Mouse (Mus musculus) right cerebral cortex, postnatal 10 days (tissue): ENCODE results near the gene Wnt16.
"Not testable (repeated sequence)": the region's sequence is repeated elsewhere in the genome, so short reads cannot be mapped to it uniquely, and the experiment has no call there.

Experiments
- DNase-seq, 2 experiments: peaks; one replicate each; pipeline ENCODE4 v3.0.0; 2021; ENCODE audit warnings: low spot score in 2 of 2

Wnt16 gene

GRCm38 (mm10) chr6:22288004-22288736, at the start of gene Wnt16:
Gene Wnt16, plus strand, starts transcription at chr6:22288227.
- DNase-seq: peak; percentile 47 to 54

- no peak for DNase-seq
Observed at GRCm38 (mm10) chr6:22243321-22243720, 44.7 kb upstream of the Wnt16 start.

GRCm38 (mm10) chr6:22246696-22247095, 41.3 kb upstream of the Wnt16 start:
- no peak for DNase-seq

- DNase-seq: no peak
Observed at GRCm38 (mm10) chr6:22258784-22259183, 29.2 kb upstream of the Wnt16 start.

GRCm38 (mm10) chr6:22262519-22262918, 25.5 kb upstream of the Wnt16 start:
- DNase-seq: no peak

GRCm38 (mm10) chr6:22264094-22264493, 23.9 kb upstream of the Wnt16 start:
- not testable (repeated sequence) for DNase-seq

GRCm38 (mm10) chr6:22266018-22266417, 22.0 kb upstream of the Wnt16 start:
- no peak for DNase-seq

- no peak for DNase-seq
Observed at GRCm38 (mm10) chr6:22267807-22268667, 20.0 kb upstream of the Wnt16 start.

GRCm38 (mm10) chr6:22268677-22269076, 19.4 kb upstream of the Wnt16 start:
- no peak for DNase-seq

- no peak for DNase-seq
Observed at GRCm38 (mm10) chr6:22269840-22270521, 18.0 kb upstream of the Wnt16 start.

- DNase-seq: no peak
Observed at GRCm38 (mm10) chr6:22277941-22278340, 10.1 kb upstream of the Wnt16 start.

GRCm38 (mm10) chr6:22280217-22280861, 7.7 kb upstream of the Wnt16 start:
- peak; percentile 56 to 58 for DNase-seq

GRCm38 (mm10) chr6:22282405-22282804, 5.6 kb upstream of the Wnt16 start:
- DNase-seq: no peak

GRCm38 (mm10) chr6:22288737-22289460, 872 bp downstream of the Wnt16 start:
- peak; percentile 42 to 61 for DNase-seq

- DNase-seq: no peak
Observed at GRCm38 (mm10) chr6:22289461-22290021, 1.5 kb downstream of the Wnt16 start.

- no peak for DNase-seq
Observed at GRCm38 (mm10) chr6:22290790-22291189, 2.8 kb downstream of the Wnt16 start.

GRCm38 (mm10) chr6:22292056-22292455, 4.0 kb downstream of the Wnt16 start:
- DNase-seq: no peak

GRCm38 (mm10) chr6:22293922-22294321, 5.9 kb downstream of the Wnt16 start:
- no peak for DNase-seq

GRCm38 (mm10) chr6:22297028-22297427, 9.0 kb downstream of the Wnt16 start:
- DNase-seq: no peak

- no peak for DNase-seq
Observed at GRCm38 (mm10) chr6:22298059-22298458, 10.0 kb downstream of the Wnt16 start.
